Mouse (Mus musculus) midbrain, embryonic 14.5 days (tissue): ENCODE data around the gene Rfk. TPM values are rescaled to one million over a fixed set of nuclear protein-coding genes. Genes with fewer than 3 reads are reported as not detected.

Experiments
- ATAC-seq: fragments of 200-750 bp; cut with Nextera tagmentation; 2 replicates; pipeline ENCODE4 v1.8.0; 2017; ENCODE audit warnings: moderate number of reproducible peaks, moderate library complexity; ENCODE audit not compliant: low FRiP score, low TSS enrichment
- DNase-seq: peaks from one replicate; pipeline ENCODE4 v3.0.0-alpha.2; 2015
- H3K27ac ChIP-seq: fragments of 300-500 bp; sonication (generic); replicated peaks from 2 replicates; pipeline ENCODE4 v1.5.1; 2014; ENCODE audit warnings: mild to moderate bottlenecking, low read depth, low read length, moderate library complexity
- H3K27me3 ChIP-seq: fragments of 300-500 bp; sonication (generic); 2 replicates; pipeline ENCODE4 v1.6.1; 2014; ENCODE audit warnings: low read length, control low read depth, mixed read lengths; ENCODE audit not compliant: control insufficient read depth, insufficient read depth
- H3K36me3 ChIP-seq: fragments of 300-500 bp; sonication (generic); 2 replicates; pipeline ENCODE4 v1.6.1; 2014; ENCODE audit warnings: low read length, control low read depth; ENCODE audit not compliant: control insufficient read depth, insufficient read depth
- H3K4me1 ChIP-seq: fragments of 300-500 bp; sonication (generic); 2 replicates; pipeline ENCODE4 v1.6.1; 2014; ENCODE audit warnings: mild to moderate bottlenecking, antibody characterized with exemption, low read length, control low read depth; ENCODE audit not compliant: control insufficient read depth, insufficient read depth
- H3K4me2 ChIP-seq: fragments of 300-500 bp; sonication (generic); 2 replicates; pipeline ENCODE4 v1.6.1; 2014; ENCODE audit warnings: mild to moderate bottlenecking, low read length, moderate library complexity
- H3K4me3 ChIP-seq: fragments of 300-500 bp; sonication (generic); replicated peaks from 2 replicates; pipeline ENCODE4 v1.5.1; 2014; ENCODE audit warnings: low read depth, low read length
- H3K9ac ChIP-seq: fragments of 300-500 bp; sonication (generic); replicated peaks from 2 replicates; pipeline ENCODE4 v1.6.1; 2014; ENCODE audit warnings: mild to moderate bottlenecking, low read length, moderate library complexity
- H3K9me3 ChIP-seq: fragments of 300-500 bp; sonication (generic); 2 replicates; pipeline ENCODE4 v1.6.1; 2016; ENCODE audit warnings: low read length, control low read depth, mixed read lengths; ENCODE audit not compliant: control insufficient read depth
- WGBS: fragments of 180-500 bp; shearing (Covaris S2); extraction: QIAGEN DNeasy Blood & Tissue Kit; methylation state at CpG from one replicate; pipeline ENCODE4 v1.1.7; 2014; 5-methylcytosine and 5-hydroxymethylcytosine counted together
- polyA plus RNA-seq: library from polyadenylated mRNA; unstranded; fragments of >200 nt; fragmentation: Nextera tagmentation; extraction: Ambion mirVana; gene quantifications from 2 replicates; pipeline ENCODE4 v1.2.1, GENCODE M21; 2014

Rfk gene
- polyA plus RNA-seq, 1 experiment from 2014 or later, result 71.0 TPM

DNA sequence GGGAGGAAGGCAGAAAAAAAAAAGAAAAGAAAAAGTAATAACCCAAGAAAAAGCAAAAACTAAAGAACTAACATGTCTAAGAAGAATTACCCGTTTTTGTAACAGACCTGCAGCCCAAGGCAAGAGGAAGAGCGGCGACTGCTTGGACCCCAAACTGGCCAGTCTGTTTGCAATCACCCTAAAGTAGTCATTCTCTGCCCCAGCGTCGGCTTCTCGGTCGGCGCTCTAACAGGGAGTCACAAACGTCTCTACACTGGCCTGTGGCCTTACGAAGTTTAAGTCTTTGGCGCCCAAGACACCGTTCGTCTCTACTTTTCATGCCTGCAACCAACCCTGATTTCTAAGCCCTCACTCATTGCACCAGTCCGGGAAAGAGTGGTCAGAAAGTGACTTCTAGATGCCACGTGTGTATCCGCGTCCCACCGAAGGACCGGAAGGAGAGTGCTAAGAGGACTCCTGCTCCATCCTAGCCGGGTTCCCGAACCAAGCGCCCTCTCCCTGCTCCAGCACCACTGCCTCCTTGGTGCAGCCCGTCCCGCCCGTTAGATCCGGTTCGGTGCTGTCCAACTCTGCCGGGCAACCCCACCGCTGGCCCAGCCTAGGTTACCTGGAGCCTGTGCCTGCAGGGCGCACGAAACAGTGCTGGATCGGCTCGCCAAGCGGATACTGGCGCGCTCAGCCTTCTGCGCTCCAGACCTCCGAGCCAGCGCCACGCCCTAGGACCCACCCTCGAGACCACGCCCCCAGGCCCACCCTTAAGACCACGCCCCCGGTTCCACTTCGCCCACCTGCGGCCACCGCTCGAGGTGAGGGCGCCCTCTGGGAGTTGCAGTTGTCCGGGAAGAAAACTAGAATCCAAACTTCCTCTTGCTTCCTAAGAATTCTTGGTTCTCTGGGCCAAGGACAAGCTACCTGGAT is 37.6 kb upstream of the Rfk start:
- H3K9ac ChIP-seq, result no peak overlapping the region
- H3K27me3 ChIP-seq, result peaks cover 27% of the 10 kb centered on the region
- peak; percentile 38 for DNase-seq

GRCm38 (mm10) chr19:17356932-17357331 is 36.9 kb upstream of the Rfk start:
- no peak overlapping the region for H3K9ac ChIP-seq
- H3K36me3 ChIP-seq, result no peaks in the 10 kb centered on the region
- no peak for ATAC-seq
- H3K4me2 ChIP-seq, result no peak overlapping the region
- no peak for DNase-seq
- 77% methylated on average over 6 of the region's 6 CpGs for WGBS
- H3K4me1 ChIP-seq, result peaks cover 7% of the 10 kb centered on the region
- peaks cover 27% of the 10 kb centered on the region for H3K27me3 ChIP-seq
- H3K9me3 ChIP-seq, result no peaks in the 10 kb centered on the region
- no peak overlapping the region for H3K27ac ChIP-seq
- H3K4me3 ChIP-seq, result no peak overlapping the region

More for the DNA sequence above, 37.6 kb upstream of the Rfk start:
- peak; percentile 52; the same call in 1 of the 2 replicates for ATAC-seq
- peak overlapping the region; percentile 32 for H3K4me3 ChIP-seq
- no peaks in the 10 kb centered on the region for H3K36me3 ChIP-seq
- peak overlapping the region; percentile 64 for H3K4me2 ChIP-seq
- H3K4me1 ChIP-seq, result peaks cover 7% of the 10 kb centered on the region
- no peak overlapping the region for H3K27ac ChIP-seq
- 2% methylated on average over 50 of the region's 50 CpGs for WGBS
- H3K9me3 ChIP-seq, result no peaks in the 10 kb centered on the region

GRCm38 (mm10) chr19:17357391-17357790 is 36.5 kb upstream of the Rfk start:
- Histone ChIP-seq H3K27me3 (peaks cover 27% of the 10 kb centered on the region), H3K4me1 (peaks cover 7% of the 10 kb centered on the region), H3K9ac (no peak overlapping the region), H3K4me3 (no peak overlapping the region), H3K27ac (no peak overlapping the region), H3K4me2 (no peak overlapping the region), H3K36me3 (no peaks in the 10 kb centered on the region), H3K9me3 (no peaks in the 10 kb centered on the region)
- no peak for DNase-seq
- 57% methylated on average over 3 of the region's 3 CpGs for WGBS
- ATAC-seq, result 0 out of 2 replicates have a peak, but pooled peaks have one; percentile 21

DNA sequence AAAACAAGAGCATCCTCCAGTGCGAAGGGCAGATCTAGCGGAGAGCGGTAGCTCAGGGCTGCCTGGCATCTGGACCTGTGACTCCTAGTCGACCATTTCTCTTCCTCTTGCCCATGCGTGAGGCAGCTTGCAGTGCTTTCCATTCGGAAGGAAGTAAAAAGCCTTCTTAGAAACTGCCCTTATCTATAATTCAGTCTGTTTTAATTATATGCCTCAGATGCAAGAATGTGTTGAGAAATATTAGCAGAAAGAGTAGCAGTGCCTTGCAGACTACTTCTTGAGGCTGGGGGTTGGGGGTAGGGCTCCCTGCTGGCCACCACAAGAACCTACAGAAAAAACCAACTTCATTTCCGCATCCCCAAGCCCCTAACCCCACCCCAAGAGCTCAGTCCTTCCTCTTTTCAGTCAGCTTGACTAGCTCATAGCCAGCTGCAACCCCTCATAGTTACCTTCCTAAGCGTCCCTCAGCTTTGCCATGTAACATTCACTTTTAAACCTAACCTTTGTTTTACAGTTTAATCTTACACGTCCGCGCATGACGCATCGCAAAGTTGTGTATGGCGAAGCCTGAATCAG is 34.4 kb upstream of the Rfk start:
- ATAC-seq (no peak), DNase-seq (no peak)
- Histone ChIP-seq H3K4me2 (no peak overlapping the region), H3K9ac (no peak overlapping the region), H3K27me3 (peaks cover 25% of the 10 kb centered on the region), H3K4me3 (no peak overlapping the region), H3K9me3 (no peaks in the 10 kb centered on the region), H3K27ac (no peak overlapping the region), H3K4me1 (peaks cover 7% of the 10 kb centered on the region), H3K36me3 (no peaks in the 10 kb centered on the region)
- WGBS, result 79% methylated on average over 14 of the region's 14 CpGs

- WGBS, result 61% methylated on average over 2 of the region's 2 CpGs
Measured at GRCm38 (mm10) chr19:17361181-17361580, 32.7 kb upstream of the Rfk start.

DNA sequence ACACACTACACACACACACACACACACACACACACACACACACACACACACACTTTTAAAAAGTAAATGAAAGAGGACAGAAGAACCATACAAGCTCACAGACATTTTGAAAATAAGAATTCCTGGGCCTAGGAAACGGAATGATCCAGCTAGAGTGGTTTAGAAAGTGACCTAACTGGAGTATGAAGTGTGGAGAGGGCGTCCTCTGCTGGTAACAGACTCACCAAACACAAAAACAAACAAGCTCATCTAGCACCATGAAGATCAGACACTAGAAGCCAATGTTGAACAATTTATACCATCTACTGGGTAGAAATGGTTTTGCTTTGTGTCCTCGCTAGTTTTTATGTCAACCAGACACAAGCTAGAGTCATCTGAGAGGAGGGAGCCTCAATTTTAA is 29.1 kb upstream of the Rfk start:
- DNase-seq, result peak; percentile 44
- 41% methylated on average over 3 of the region's 3 CpGs for WGBS

More at GRCm38 (mm10) chr19:17361181-17361580, 32.7 kb upstream of the Rfk start:
- Histone ChIP-seq H3K27ac (no peak overlapping the region), H3K9ac (no peak overlapping the region), H3K4me1 (peaks cover 4% of the 10 kb centered on the region), H3K36me3 (no peaks in the 10 kb centered on the region), H3K9me3 (no peaks in the 10 kb centered on the region), H3K4me2 (no peak overlapping the region), H3K4me3 (no peak overlapping the region), H3K27me3 (peaks cover 10% of the 10 kb centered on the region)
- ATAC-seq (no peak), DNase-seq (no peak)

DNA sequence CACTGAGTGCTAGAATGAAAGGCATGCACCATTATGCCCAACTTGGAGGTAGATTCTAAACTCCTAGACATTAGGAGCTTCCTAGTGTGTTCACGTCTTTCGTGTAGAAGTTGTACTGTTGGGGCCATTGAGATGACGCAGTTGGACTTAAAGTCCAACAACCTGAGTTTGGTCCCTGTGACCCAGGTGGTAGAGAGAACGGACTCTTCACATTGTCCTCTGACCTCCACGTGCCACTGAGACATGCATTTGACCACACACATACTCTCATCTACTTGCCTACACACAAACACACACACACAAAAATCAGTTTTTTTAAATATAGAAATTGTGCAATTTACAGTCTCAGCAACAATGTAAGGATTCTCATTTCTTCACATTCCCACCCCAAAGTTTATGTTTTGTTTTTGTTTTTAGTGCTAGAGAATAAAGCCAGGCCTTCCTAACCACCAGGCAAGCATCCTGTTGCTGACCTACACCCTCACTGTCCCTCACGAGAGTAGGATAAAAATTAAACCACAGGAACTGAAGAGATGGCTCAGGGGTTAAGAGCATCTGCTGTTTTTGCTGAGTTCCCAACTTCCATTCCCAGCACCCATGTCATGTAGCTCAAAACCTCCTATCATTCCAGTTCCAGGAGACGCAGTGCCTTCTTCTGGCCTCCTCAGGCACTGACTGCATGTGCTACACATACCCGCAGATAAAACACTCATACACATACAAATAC is 27.3 kb upstream of the Rfk start:
- Histone ChIP-seq H3K4me2 (no peak overlapping the region), H3K4me3 (no peak overlapping the region), H3K27me3 (no peaks in the 10 kb centered on the region), H3K4me1 (no peaks in the 10 kb centered on the region), H3K36me3 (no peaks in the 10 kb centered on the region), H3K9me3 (no peaks in the 10 kb centered on the region), H3K27ac (no peak overlapping the region), H3K9ac (no peak overlapping the region)
- 96% methylated on average over 8 of the region's 8 CpGs for WGBS
- DNase-seq (no peak), ATAC-seq (no peak)

More for the DNA sequence above, 29.1 kb upstream of the Rfk start:
- Histone ChIP-seq H3K27me3 (no peaks in the 10 kb centered on the region), H3K4me2 (no peak overlapping the region), H3K4me1 (no peaks in the 10 kb centered on the region), H3K9ac (no peak overlapping the region), H3K27ac (no peak overlapping the region), H3K36me3 (no peaks in the 10 kb centered on the region), H3K9me3 (no peaks in the 10 kb centered on the region), H3K4me3 (no peak overlapping the region)
- no peak for ATAC-seq

- no peak overlapping the region for H3K27ac ChIP-seq
- no peaks in the 10 kb centered on the region for H3K9me3 ChIP-seq
- H3K4me2 ChIP-seq, result no peak overlapping the region
- no peaks in the 10 kb centered on the region for H3K4me1 ChIP-seq
- H3K9ac ChIP-seq, result no peak overlapping the region
- DNase-seq, result no peak
- H3K27me3 ChIP-seq, result no peaks in the 10 kb centered on the region
- H3K36me3 ChIP-seq, result no peaks in the 10 kb centered on the region
- 95% methylated on average over 9 of the region's 9 CpGs for WGBS
- ATAC-seq, result no peak
- no peak overlapping the region for H3K4me3 ChIP-seq
Measured at GRCm38 (mm10) chr19:17368557-17368956, 25.3 kb upstream of the Rfk start.
